Mouse (Mus musculus) intestine, embryonic 16.5 days (tissue): ENCODE measurements around the gene Senp5. TPM values are rescaled to one million over a fixed set of nuclear protein-coding genes. Genes with fewer than 3 reads are reported as not detected.

Source experiments
- ATAC-seq: fragments of 200-750 bp; cut with Nextera tagmentation; 2 replicates; pipeline ENCODE4 v1.8.0; 2017; ENCODE audit warnings: moderate TSS enrichment, moderate library complexity
- H3K27ac ChIP-seq: fragments of 300-500 bp; sonication (generic); 2 replicates; pipeline ENCODE4 v1.5.1; 2014; ENCODE audit warnings: mild to moderate bottlenecking, low read length
- H3K27me3 ChIP-seq: fragments of 300-500 bp; sonication (generic); replicated peaks from 2 replicates; pipeline ENCODE4 v1.6.1; 2014; ENCODE audit warnings: low read length, control low read depth, mixed read lengths; ENCODE audit not compliant: control insufficient read depth, insufficient read depth
- H3K36me3 ChIP-seq: fragments of 300-500 bp; sonication (generic); 2 replicates; pipeline ENCODE4 v1.6.1; 2014; ENCODE audit warnings: low read length, control low read depth; ENCODE audit not compliant: control insufficient read depth, insufficient read depth
- H3K4me1 ChIP-seq: fragments of 300-500 bp; sonication (generic); 2 replicates; pipeline ENCODE4 v1.6.1; 2014; ENCODE audit warnings: low read length, control low read depth, mixed read lengths; ENCODE audit not compliant: control insufficient read depth, insufficient read depth
- H3K4me2 ChIP-seq: fragments of 300-500 bp; sonication (generic); 2 replicates; pipeline ENCODE4 v1.6.1; 2014; ENCODE audit warnings: low read depth, low read length, control low read depth
- H3K4me3 ChIP-seq: fragments of 300-500 bp; sonication (generic); 2 replicates; pipeline ENCODE4 v1.5.1; 2014; ENCODE audit warnings: mild to moderate bottlenecking, low read length
- H3K9ac ChIP-seq: fragments of 300-500 bp; sonication (generic); 2 replicates; pipeline ENCODE4 v1.6.1; 2014; ENCODE audit warnings: low read depth, low read length
- H3K9me3 ChIP-seq: fragments of 300-500 bp; sonication (generic); 2 replicates; pipeline ENCODE4 v1.6.1; 2016; ENCODE audit warnings: low read length, control low read depth; ENCODE audit not compliant: control insufficient read depth
- WGBS: fragments of 180-500 bp; shearing (Covaris S2); extraction: QIAGEN DNeasy Blood & Tissue Kit; methylation state at CpG from one replicate; pipeline ENCODE4 v1.1.7; 2014; 5-methylcytosine and 5-hydroxymethylcytosine counted together
- polyA plus RNA-seq: library from polyadenylated mRNA; unstranded; fragments of >200 nt; fragmentation: Nextera tagmentation; extraction: Ambion mirVana; gene quantifications from 2 replicates; pipeline ENCODE4 v1.2.1, GENCODE M21; 2015

Gene Senp5
- polyA plus RNA-seq, 1 experiment from 2014 or later, result 9.8 TPM

DNA sequence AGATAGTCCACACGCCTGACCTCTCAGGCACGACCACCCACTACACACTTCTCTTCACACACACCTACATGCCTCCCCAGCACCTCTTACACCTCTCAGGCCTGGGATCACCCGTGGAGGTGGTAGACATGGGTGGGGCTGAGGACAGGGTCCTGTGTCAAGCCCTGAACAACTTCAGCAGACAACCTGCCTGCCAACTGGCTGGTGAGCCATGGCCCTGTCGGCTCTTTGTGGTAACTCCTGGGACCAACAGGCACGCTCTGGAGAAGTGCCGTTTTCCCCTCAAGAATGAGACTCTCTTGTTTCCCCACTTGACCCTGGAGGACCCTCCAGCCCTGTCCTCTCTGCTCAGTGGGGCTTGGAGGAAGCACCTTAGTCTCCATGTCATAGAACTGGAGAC is 57.7 kb downstream of the Senp5 start:
- Histone ChIP-seq H3K9me3 (no peaks in the 10 kb centered on the region), H3K27me3 (no peaks in the 10 kb centered on the region), H3K36me3 (no peaks in the 10 kb centered on the region), H3K4me3 (no peak overlapping the region), H3K4me2 (no peak overlapping the region), H3K9ac (no peak overlapping the region), H3K27ac (no peak overlapping the region), H3K4me1 (peaks cover 19% of the 10 kb centered on the region)
- ATAC-seq, result no peak
- 89% methylated on average over 6 of the region's 6 CpGs for WGBS

DNA sequence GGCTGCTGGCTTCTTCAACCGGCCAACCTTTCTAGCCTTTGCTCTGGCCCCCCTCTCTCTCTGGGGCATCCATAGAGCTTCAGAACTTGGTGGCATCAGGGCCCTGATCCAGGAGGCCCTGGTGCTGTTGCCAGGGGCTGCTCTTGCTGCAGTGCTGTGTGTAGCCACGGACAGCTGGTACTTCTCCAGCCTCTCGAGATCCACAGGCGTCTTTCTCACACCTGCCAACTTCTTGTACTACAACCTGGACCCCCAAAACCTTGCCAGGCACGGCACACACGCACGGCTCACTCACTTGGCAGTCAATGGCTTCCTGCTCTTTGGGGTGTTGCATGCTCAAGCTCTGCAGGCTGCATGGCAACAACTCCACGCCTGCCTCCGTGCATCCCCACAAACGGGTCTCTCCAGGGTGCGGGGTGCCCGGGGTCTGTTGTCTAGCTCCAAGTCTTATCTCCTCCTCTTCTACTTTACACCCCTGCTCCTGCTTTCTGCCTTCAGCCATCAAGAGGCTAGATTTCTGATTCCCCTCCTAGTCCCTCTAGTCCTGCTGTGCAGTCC is 58.3 kb downstream of the Senp5 start:
- H3K27ac ChIP-seq, result no peak overlapping the region
- peaks cover 19% of the 10 kb centered on the region for H3K4me1 ChIP-seq
- H3K36me3 ChIP-seq, result no peaks in the 10 kb centered on the region
- no peaks in the 10 kb centered on the region for H3K9me3 ChIP-seq
- no peaks in the 10 kb centered on the region for H3K27me3 ChIP-seq
- no peak overlapping the region for H3K9ac ChIP-seq
- ATAC-seq, result no peak
- no peak overlapping the region for H3K4me2 ChIP-seq
- no peak overlapping the region for H3K4me3 ChIP-seq
- 89% methylated on average over 12 of the region's 12 CpGs for WGBS

DNA sequence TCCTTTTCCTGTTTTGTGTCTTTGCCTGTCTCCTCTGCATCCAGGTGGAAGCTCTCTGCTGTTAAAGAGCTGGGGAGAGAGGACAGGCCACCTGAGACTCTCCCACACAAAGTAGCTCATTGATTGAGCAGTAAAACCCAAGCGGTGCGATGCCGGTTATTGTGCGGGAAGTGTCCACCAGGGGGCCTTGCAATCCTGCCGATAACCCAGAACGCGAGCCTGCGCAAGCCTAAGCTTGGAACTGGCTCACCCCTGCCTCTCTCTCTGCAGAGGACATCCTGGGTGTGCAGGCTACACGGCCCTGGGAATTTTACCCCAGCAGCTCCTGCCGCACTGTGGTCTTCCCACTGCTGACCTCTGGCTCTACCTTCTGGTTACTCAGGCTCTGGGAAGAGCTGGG is 59.1 kb downstream of the Senp5 start:
- H3K9ac ChIP-seq, result peak overlapping the region; percentile 32; the same call in 1 of the 2 replicates
- no peaks in the 10 kb centered on the region for H3K36me3 ChIP-seq
- WGBS, result 3% methylated on average over 10 of the region's 10 CpGs
- no peak overlapping the region for H3K4me3 ChIP-seq
- no peak overlapping the region for H3K27ac ChIP-seq
- no peak overlapping the region for H3K4me2 ChIP-seq
- no peaks in the 10 kb centered on the region for H3K27me3 ChIP-seq
- no peaks in the 10 kb centered on the region for H3K9me3 ChIP-seq
- ATAC-seq, result peak; percentile 13; the same call in 1 of the 2 replicates
- H3K4me1 ChIP-seq, result peaks cover 13% of the 10 kb centered on the region

DNA sequence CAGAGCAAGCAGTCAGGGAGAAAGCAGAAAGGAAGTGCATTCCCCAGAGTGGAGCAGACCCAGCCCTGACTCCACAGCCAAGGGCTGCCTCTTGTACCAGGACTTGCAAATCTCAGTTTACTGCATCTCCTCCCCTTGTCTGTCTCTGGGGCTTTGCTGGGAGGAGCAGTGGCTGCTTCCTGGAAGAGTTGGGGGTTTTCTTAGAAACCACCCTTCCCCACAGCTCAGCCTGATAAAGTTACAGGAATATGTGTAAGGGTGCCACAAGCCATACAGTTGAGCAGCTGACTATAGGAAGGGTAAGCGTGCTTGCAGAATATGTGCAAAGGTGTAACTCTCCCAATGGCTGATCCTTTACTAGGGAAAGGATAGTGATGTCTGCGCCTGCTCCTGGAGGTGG is 62.5 kb downstream of the Senp5 start:
- H3K9me3 ChIP-seq, result peaks cover 5% of the 10 kb centered on the region; the same call in 1 of the 2 replicates
- H3K27ac ChIP-seq, result no peak overlapping the region
- no peak for ATAC-seq
- no peak overlapping the region for H3K9ac ChIP-seq
- H3K27me3 ChIP-seq, result peaks cover 11% of the 10 kb centered on the region
- H3K4me3 ChIP-seq, result no peak overlapping the region
- no peaks in the 10 kb centered on the region for H3K36me3 ChIP-seq
- no peak overlapping the region for H3K4me2 ChIP-seq
- 68% methylated on average over 2 of the region's 2 CpGs for WGBS
- H3K4me1 ChIP-seq, result peaks cover under 1% of the 10 kb centered on the region; the same call in 1 of the 2 replicates

DNA sequence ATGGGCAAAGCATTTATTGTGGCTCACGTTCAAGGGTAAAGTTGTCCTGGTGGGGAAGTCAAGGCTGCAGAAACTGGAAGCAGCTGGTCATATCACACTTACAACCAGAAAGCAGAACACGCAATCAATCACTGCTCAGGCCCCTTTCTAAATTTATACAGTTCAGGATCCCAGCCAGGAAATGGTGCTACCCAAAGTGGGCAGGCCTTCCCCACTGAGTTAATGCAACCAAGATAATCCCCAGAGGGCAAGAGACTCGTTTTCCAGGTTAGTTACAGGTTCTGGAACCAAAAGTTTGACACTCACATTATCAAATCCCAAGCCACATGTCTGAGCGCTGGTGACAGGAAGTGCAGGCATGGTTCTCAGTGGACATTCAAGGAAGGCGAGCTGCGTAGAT is 64.2 kb downstream of the Senp5 start:
- H3K4me2 ChIP-seq, result no peak overlapping the region
- no peak overlapping the region for H3K27ac ChIP-seq
- H3K9me3 ChIP-seq, result peaks cover 5% of the 10 kb centered on the region; the same call in 1 of the 2 replicates
- peaks cover 3% of the 10 kb centered on the region for H3K4me1 ChIP-seq
- no peak overlapping the region for H3K9ac ChIP-seq
- no peak overlapping the region for H3K4me3 ChIP-seq
- no peaks in the 10 kb centered on the region for H3K36me3 ChIP-seq
- ATAC-seq, result no peak
- H3K27me3 ChIP-seq, result peaks cover 27% of the 10 kb centered on the region
- 74% methylated on average over 6 of the region's 6 CpGs for WGBS

DNA sequence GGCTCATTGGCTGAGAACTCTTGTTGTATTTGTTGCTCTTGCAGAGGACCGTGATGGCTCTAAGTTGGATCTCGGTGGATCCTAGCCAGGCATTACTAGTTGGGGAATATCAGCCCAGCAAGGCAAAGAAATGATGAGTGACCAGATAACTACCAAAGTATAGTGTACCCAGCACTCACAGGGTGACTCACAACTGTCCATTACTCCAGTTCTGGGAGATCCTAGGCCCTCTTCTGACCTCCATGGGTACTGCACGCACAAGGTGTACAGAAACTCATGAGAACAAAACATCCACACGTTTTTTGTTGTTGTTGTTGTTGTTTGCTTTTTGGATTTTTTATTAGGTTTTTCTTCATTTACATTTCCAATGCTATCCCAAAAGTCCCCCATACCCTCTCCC is 66.5 kb downstream of the Senp5 start:
- Histone ChIP-seq H3K27ac (no peak overlapping the region), H3K4me3 (no peak overlapping the region), H3K9ac (no peak overlapping the region), H3K36me3 (no peaks in the 10 kb centered on the region), H3K27me3 (peaks cover 33% of the 10 kb centered on the region), H3K4me1 (peaks cover 8% of the 10 kb centered on the region), H3K4me2 (no peak overlapping the region), H3K9me3 (peaks cover 5% of the 10 kb centered on the region; the same call in 1 of the 2 replicates)
- ATAC-seq, result no peak
- WGBS, result 82% methylated on average over 4 of the region's 4 CpGs

DNA sequence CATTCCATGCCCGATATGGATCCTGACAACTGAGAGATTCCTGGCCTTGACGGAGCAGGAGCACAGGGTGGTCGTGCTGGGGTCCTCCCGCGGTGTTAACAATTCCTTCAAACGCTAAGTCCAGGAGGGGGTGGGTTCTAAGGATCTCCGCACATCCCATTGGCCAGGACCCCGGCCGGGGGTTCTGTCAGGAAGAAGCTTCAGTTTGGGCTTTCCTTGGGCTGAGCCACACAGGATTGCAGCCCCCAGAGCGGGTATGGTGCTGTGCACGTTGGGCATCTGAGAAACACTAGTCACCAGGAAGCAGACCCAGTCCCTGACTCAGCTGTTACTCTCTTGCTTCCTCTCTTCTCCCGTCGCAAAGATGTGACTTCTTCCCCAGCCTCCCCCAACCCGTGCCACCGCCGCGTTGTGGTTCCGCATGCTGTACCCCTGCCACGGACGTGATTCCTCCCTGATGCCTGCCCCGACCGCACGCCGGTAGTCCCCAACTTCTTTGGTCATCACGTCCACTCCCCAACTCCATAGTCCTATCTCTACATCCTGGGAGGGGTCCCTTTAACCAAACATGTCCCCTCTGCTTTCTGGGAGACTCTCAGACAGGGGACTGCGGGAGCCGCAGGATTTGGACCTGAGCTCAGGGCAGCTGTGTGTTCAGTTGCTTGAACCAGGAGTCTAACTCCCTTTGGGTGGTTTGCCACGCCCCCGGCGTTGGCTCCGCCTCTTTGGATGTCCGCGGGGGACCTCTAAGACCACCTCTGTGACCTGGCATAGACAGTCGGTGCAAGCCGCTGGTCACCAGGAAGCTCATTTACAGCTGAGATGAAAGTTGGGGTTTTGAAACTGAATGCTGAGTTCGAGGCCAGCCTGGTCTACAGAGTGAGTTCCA is 67.8 kb downstream of the Senp5 start:
- Histone ChIP-seq H3K9me3 (peaks cover 5% of the 10 kb centered on the region; the same call in 1 of the 2 replicates), H3K27me3 (peaks cover 33% of the 10 kb centered on the region), H3K4me1 (peaks cover 8% of the 10 kb centered on the region), H3K4me2 (peak overlapping the region; percentile 43), H3K36me3 (no peaks in the 10 kb centered on the region), H3K27ac (no peak overlapping the region), H3K9ac (peak overlapping the region; percentile 25), H3K4me3 (peak overlapping the region; percentile 30)
- 6% methylated on average over 36 of the region's 36 CpGs for WGBS
- ATAC-seq, result no peak

DNA sequence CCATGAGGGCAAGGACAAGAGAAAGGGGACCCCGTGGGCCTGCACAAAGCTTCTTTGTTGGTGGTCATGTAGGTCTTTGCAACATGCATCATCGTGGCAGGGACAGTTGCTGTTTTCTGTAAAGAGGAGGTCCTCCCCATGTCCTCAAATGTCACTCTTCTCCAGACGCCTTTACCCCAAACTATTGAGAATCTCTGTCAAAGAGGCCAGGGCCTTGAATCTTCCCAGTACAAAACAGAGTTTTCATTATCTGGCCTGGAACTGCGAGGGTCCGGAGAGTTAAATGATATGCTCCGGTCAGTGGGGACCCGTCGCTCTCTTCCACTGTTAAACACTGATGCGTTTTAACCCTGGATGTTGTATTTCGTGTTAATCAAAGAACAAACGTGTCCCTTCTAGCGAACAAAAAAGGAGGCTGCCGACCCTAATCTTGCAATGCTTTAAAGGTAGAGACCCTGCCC is 68.5 kb downstream of the Senp5 start:
- 0 out of 2 replicates have a peak overlapping the region, but pooled peaks have one; percentile 30 for H3K4me3 ChIP-seq
- H3K27ac ChIP-seq, result no peak overlapping the region
- no peak for ATAC-seq
- peaks cover 33% of the 10 kb centered on the region for H3K27me3 ChIP-seq
- no peak overlapping the region for H3K9ac ChIP-seq
- H3K4me2 ChIP-seq, result no peak overlapping the region
- H3K4me1 ChIP-seq, result peaks cover 8% of the 10 kb centered on the region
- peaks cover 5% of the 10 kb centered on the region; the same call in 1 of the 2 replicates for H3K9me3 ChIP-seq
- 27% methylated on average over 13 of the region's 13 CpGs for WGBS
- H3K36me3 ChIP-seq, result no peaks in the 10 kb centered on the region

DNA sequence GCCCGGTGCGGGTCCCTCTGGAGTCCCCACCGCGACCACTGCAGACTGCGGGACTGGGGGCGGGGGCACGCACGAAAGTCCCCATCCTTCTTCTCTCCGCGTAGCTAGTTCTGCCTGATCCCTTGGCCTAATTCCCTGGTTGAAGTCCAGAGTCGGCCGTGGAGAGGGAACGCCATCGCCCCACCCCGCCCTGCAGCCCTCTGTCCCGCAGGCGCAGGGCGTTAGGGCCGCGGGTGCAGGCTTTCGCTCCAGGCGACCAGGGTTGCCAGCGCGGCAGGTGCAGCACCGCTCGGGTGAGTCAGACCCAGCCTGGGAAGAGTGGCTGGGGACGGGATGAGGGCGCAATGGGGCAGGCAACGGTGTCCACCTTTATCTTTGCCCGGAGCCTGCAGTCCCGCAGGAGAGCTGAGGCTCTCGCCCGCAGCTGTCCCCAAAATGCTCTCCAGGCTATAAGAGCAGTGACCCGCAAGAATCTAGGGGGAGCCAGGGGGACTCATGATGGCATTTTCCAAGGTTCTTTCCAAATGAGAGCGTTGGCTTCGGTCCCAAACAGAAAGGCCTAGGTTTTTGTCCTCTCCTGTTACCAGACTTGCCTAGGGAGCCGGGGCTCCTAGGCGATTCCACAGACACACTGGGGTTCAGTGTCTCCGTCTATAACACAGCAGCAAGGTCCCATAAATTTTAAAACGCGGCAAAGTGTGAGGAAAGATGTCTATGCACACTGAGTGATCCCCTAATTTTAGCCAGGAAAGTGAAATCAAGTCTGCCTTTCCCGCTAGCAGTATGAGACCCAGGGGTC is 69.1 kb downstream of the Senp5 start, which contains the start of gene Pigz:
TSS of gene Pigz (plus strand) at position 101 of the 799 bp plus-strand sequence.
- peak; percentile 30; the same call in 1 of the 2 replicates for ATAC-seq
- Histone ChIP-seq H3K36me3 (no peaks in the 10 kb centered on the region), H3K4me2 (peak within 1 kb of the TSS; percentile 69), H3K4me1 (peaks cover 8% of the 10 kb centered on the region), H3K4me3 (peak within 1 kb of the TSS; percentile 52), H3K9ac (peak within 1 kb of the TSS; percentile 63), H3K27me3 (peaks cover 33% of the 10 kb centered on the region), H3K9me3 (peaks cover 5% of the 10 kb centered on the region; the same call in 1 of the 2 replicates), H3K27ac (no peak within 1 kb of the TSS)
- WGBS, result 10% methylated on average over 42 of the region's 42 CpGs
